12 mouse cellular contexts compared by ENCODE assay signal in the genomic region with DNA sequence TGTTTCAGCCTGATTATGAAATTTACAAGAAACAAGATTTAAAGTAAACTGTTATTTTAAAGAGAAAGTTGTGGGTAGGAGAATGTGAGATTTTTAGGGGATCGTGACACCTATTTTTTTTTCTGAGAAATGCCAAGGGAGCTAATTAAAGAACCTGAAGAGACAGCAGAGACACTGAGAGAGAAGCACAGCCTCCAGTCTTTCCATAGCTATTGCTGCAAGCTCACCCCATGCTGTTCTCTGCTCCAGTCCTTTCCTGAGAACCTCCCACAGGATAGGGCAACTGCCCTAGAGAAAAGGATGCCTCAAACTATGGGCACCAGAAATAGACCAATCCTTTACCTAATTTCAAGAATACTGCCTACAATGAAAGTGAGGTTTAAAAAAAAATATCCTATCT.
"Had no signal": no experiment of that assay in that cellular context is flagged by ENCODE, and none has a peak within 500 bp of the region (broad histone marks: within the 10 kb centered on the region; RNA-seq: fewer than 3 reads in every experiment).

No protein-coding gene starts in this region.

- DNase-seq: lung, adult 18-20 months; lung, embryonic 14.5 days; lung, postnatal 10 days; lung, postnatal 4 days; midbrain, embryonic 14.5 days; retina, postnatal 1 day; right cerebral cortex, postnatal 25 days; right cerebral cortex, postnatal 4 days; spleen, adult 18-20 months; thymus, adult 2 months; thymus, postnatal 25 days; thymus, postnatal 4 days had no signal
